Mouse (Mus musculus): ENCODE measurements around the gene Zbtb7a. TPM values are rescaled to one million over a fixed set of nuclear protein-coding genes. Genes with fewer than 3 reads are reported as not detected.

The Zbtb7a gene
- polyA plus RNA-seq, 1 experiment, result 26.1 TPM

GRCm38 (mm10) chr10:81175936-81176465 is 41.0 kb downstream of the Zbtb7a start:
- H3K4me2 ChIP-seq (ENCODE audit: low read depth), result peak overlapping the region; percentile 99
- H3K4me3 ChIP-seq, result peak overlapping the region; percentile 99
- H3ac ChIP-seq (ENCODE audit: control insufficient read depth, insufficient read length), result peak overlapping the region; percentile 76
- peaks cover 39% of the 10 kb centered on the region for H3K79me2 ChIP-seq (ENCODE audit: control insufficient read depth, insufficient read depth)
- no peaks in the 10 kb centered on the region for H3K27me3 ChIP-seq (ENCODE audit: control insufficient read depth, insufficient read depth, insufficient read length)
- no peak for TF ChIP-seq MAX (IDR thresholded peaks at IDR 0.05; ENCODE audit: low read depth)
- TF ChIP-seq POLR2A (IDR thresholded peaks at IDR 0.05; ENCODE audit: insufficient read length, low read depth), result no peak
- TF ChIP-seq TCF3 (IDR thresholded peaks at IDR 0.05; ENCODE audit: insufficient read length, low read depth), result no peak
- TF ChIP-seq USF1 (IDR thresholded peaks at IDR 0.05; ENCODE audit: low read depth), result no peak
- TF ChIP-seq REST (IDR thresholded peaks at IDR 0.05; ENCODE audit: insufficient read depth, insufficient read length), result no peak
- no peak for TF ChIP-seq E2F4 (IDR thresholded peaks at IDR 0.05; ENCODE audit: insufficient read depth)
- no peak for TF ChIP-seq MYOG (IDR thresholded peaks at IDR 0.05; ENCODE audit: control insufficient read depth in 1 of 3, insufficient read depth in 1 of 3, insufficient read length in 2 of 3, low read depth in 2 of 3)
- no peak for TF ChIP-seq POLR2AphosphoS2 (IDR thresholded peaks at IDR 0.05; ENCODE audit: insufficient read length, low read depth)
- TF ChIP-seq MYOD1 (IDR thresholded peaks at IDR 0.05; ENCODE audit: control insufficient read depth in 1 of 3, insufficient read length in 2 of 3, low read depth in 2 of 3), result no peak
- no peak for TF ChIP-seq SRF (IDR thresholded peaks at IDR 0.05; ENCODE audit: control insufficient read depth, insufficient read length, low read depth)
- H3K36me3 ChIP-seq (ENCODE audit: control insufficient read depth, insufficient read depth), result peaks cover 36% of the 10 kb centered on the region

GRCm38 (mm10) chr10:81176466-81177271 is 41.6 kb downstream of the Zbtb7a start, which contains the start of gene Eef2:
Gene Eef2 (plus strand): TSS chr10:81176631.
- peak within 1 kb of the TSS; percentile 76 for H3ac ChIP-seq (ENCODE audit: control insufficient read depth, insufficient read length)
- peak within 1 kb of the TSS; percentile 99 for H3K4me2 ChIP-seq (ENCODE audit: low read depth)
- TF ChIP-seq USF1 (IDR thresholded peaks at IDR 0.05; ENCODE audit: low read depth) (peak; percentile 97), MAX (IDR thresholded peaks at IDR 0.05; ENCODE audit: low read depth) (no peak), MYOD1 (IDR thresholded peaks at IDR 0.05; ENCODE audit: control insufficient read depth in 1 of 3, insufficient read length in 2 of 3, low read depth in 2 of 3) (peak in 1 of 3 experiments; percentile 59), E2F4 (IDR thresholded peaks at IDR 0.05; ENCODE audit: insufficient read depth) (no peak), POLR2AphosphoS2 (IDR thresholded peaks at IDR 0.05; ENCODE audit: insufficient read length, low read depth) (peak; percentile 98), SRF (IDR thresholded peaks at IDR 0.05; ENCODE audit: control insufficient read depth, insufficient read length, low read depth) (peak; percentile 64), POLR2A (IDR thresholded peaks at IDR 0.05; ENCODE audit: insufficient read length, low read depth) (peak; percentile 97), CEBPB (IDR thresholded peaks at IDR 0.05; ENCODE audit: insufficient read depth, poor library complexity, severe bottlenecking) (no peak), MYOG (IDR thresholded peaks at IDR 0.05; ENCODE audit: control insufficient read depth in 1 of 3, insufficient read depth in 1 of 3, insufficient read length in 2 of 3, low read depth in 2 of 3) (peak in 2 of 3 experiments; percentile 1 to 39), TCF12 (IDR thresholded peaks at IDR 0.05; ENCODE audit: insufficient read depth, poor library complexity, severe bottlenecking) (no peak), REST (IDR thresholded peaks at IDR 0.05; ENCODE audit: insufficient read depth, insufficient read length) (peak; percentile 35), TCF3 (IDR thresholded peaks at IDR 0.05; ENCODE audit: insufficient read length, low read depth) (no peak)
- peaks cover 42% of the 10 kb centered on the region for H3K36me3 ChIP-seq (ENCODE audit: control insufficient read depth, insufficient read depth)
- peaks cover 39% of the 10 kb centered on the region for H3K79me2 ChIP-seq (ENCODE audit: control insufficient read depth, insufficient read depth)
- peak within 1 kb of the TSS; percentile 99 for H3K4me3 ChIP-seq
- H3K27me3 ChIP-seq (ENCODE audit: control insufficient read depth, insufficient read depth, insufficient read length), result no peaks in the 10 kb centered on the region

GRCm38 (mm10) chr10:81177491-81177925 is 42.5 kb downstream of the Zbtb7a start:
- Histone ChIP-seq H3K36me3 (ENCODE audit: control insufficient read depth, insufficient read depth) (peaks cover 45% of the 10 kb centered on the region), H3K27me3 (ENCODE audit: control insufficient read depth, insufficient read depth, insufficient read length) (no peaks in the 10 kb centered on the region), H3K4me2 (ENCODE audit: low read depth) (peak overlapping the region; percentile 99), H3K4me3 (peak overlapping the region; percentile 99), H3ac (ENCODE audit: control insufficient read depth, insufficient read length) (peak overlapping the region; percentile 76), H3K79me2 (ENCODE audit: control insufficient read depth, insufficient read depth) (peaks cover 39% of the 10 kb centered on the region)
- TF ChIP-seq MYOG (IDR thresholded peaks at IDR 0.05; ENCODE audit: control insufficient read depth in 1 of 3, insufficient read depth in 1 of 3, insufficient read length in 2 of 3, low read depth in 2 of 3), result peak in 1 of 3 experiments; percentile 26
- TF ChIP-seq REST (IDR thresholded peaks at IDR 0.05; ENCODE audit: insufficient read depth, insufficient read length), result no peak
- no peak for TF ChIP-seq POLR2AphosphoS2 (IDR thresholded peaks at IDR 0.05; ENCODE audit: insufficient read length, low read depth)
- no peak for TF ChIP-seq TCF3 (IDR thresholded peaks at IDR 0.05; ENCODE audit: insufficient read length, low read depth)
- peak in 1 of 3 experiments; percentile 7 for TF ChIP-seq MYOD1 (IDR thresholded peaks at IDR 0.05; ENCODE audit: control insufficient read depth in 1 of 3, insufficient read length in 2 of 3, low read depth in 2 of 3)
- no peak for TF ChIP-seq TCF12 (IDR thresholded peaks at IDR 0.05; ENCODE audit: insufficient read depth, poor library complexity, severe bottlenecking)
- peak; percentile 52 for TF ChIP-seq POLR2A (IDR thresholded peaks at IDR 0.05; ENCODE audit: insufficient read length, low read depth)
- TF ChIP-seq E2F4 (IDR thresholded peaks at IDR 0.05; ENCODE audit: insufficient read depth), result no peak
- no peak for TF ChIP-seq USF1 (IDR thresholded peaks at IDR 0.05; ENCODE audit: low read depth)

- Histone ChIP-seq H3K36me3 (ENCODE audit: control insufficient read depth, insufficient read depth) (peaks cover 45% of the 10 kb centered on the region), H3K4me3 (peak overlapping the region; percentile 99), H3K79me2 (ENCODE audit: control insufficient read depth, insufficient read depth) (peaks cover 39% of the 10 kb centered on the region), H3K4me2 (ENCODE audit: low read depth) (peak overlapping the region; percentile 99), H3K27me3 (ENCODE audit: control insufficient read depth, insufficient read depth, insufficient read length) (no peaks in the 10 kb centered on the region), H3ac (ENCODE audit: control insufficient read depth, insufficient read length) (peak overlapping the region; percentile 76)
- TF ChIP-seq REST (IDR thresholded peaks at IDR 0.05; ENCODE audit: insufficient read depth, insufficient read length) (no peak), MAX (IDR thresholded peaks at IDR 0.05; ENCODE audit: low read depth) (no peak), TCF3 (IDR thresholded peaks at IDR 0.05; ENCODE audit: insufficient read length, low read depth) (no peak), SRF (IDR thresholded peaks at IDR 0.05; ENCODE audit: control insufficient read depth, insufficient read length, low read depth) (no peak), CEBPB (IDR thresholded peaks at IDR 0.05; ENCODE audit: insufficient read depth, poor library complexity, severe bottlenecking) (no peak), USF1 (IDR thresholded peaks at IDR 0.05; ENCODE audit: low read depth) (no peak), MYOD1 (IDR thresholded peaks at IDR 0.05; ENCODE audit: control insufficient read depth in 1 of 3, insufficient read length in 2 of 3, low read depth in 2 of 3) (no peak), POLR2A (IDR thresholded peaks at IDR 0.05; ENCODE audit: insufficient read length, low read depth) (peak; percentile 43), POLR2AphosphoS2 (IDR thresholded peaks at IDR 0.05; ENCODE audit: insufficient read length, low read depth) (peak; percentile 67), TCF12 (IDR thresholded peaks at IDR 0.05; ENCODE audit: insufficient read depth, poor library complexity, severe bottlenecking) (no peak), MYOG (IDR thresholded peaks at IDR 0.05; ENCODE audit: control insufficient read depth in 1 of 3, insufficient read depth in 1 of 3, insufficient read length in 2 of 3, low read depth in 2 of 3) (no peak), E2F4 (IDR thresholded peaks at IDR 0.05; ENCODE audit: insufficient read depth) (no peak)
Measured at GRCm38 (mm10) chr10:81177958-81178712, 43.1 kb downstream of the Zbtb7a start.

All from myocyte (in vitro differentiated cells).